Mouse (Mus musculus) lung, postnatal 25 days (tissue): ENCODE measurements around the gene Atg7.

Experiments
- DNase-seq: peaks from one replicate; pipeline ENCODE4 v3.0.0; 2022; ENCODE audit warnings: low spot score

Gene Atg7

DNA sequence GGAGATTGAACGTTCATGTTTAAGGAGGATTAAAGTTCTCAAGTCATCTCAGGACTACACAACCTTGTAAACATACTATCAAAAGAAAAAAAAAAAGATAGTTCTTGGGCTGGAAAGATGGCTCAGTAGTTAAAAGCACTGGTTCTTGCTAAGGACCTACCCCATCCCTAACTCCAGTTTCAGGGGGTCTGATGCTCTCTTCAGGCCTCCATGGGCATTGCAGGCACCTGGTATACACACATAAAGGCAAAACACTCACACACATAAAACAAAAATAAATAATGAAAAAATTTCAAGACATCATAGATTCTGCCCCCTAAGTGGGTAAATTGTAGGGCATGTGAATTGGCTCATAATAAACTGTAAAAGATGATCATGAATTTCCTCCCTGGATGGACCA lies 42.5 kb downstream of the Atg7 start:
- no peak for DNase-seq

GRCm38 (mm10) chr6:114687035-114687434 lies 44.1 kb downstream of the Atg7 start:
- peak; percentile 17 for DNase-seq

- peak; percentile 69 for DNase-seq
Measured at GRCm38 (mm10) chr6:114690661-114691060, 47.8 kb downstream of the Atg7 start.

- DNase-seq, result no peak
Measured at GRCm38 (mm10) chr6:114691530-114691929, 48.6 kb downstream of the Atg7 start.

GRCm38 (mm10) chr6:114692691-114693090 lies 49.8 kb downstream of the Atg7 start:
- DNase-seq, result no peak

DNA sequence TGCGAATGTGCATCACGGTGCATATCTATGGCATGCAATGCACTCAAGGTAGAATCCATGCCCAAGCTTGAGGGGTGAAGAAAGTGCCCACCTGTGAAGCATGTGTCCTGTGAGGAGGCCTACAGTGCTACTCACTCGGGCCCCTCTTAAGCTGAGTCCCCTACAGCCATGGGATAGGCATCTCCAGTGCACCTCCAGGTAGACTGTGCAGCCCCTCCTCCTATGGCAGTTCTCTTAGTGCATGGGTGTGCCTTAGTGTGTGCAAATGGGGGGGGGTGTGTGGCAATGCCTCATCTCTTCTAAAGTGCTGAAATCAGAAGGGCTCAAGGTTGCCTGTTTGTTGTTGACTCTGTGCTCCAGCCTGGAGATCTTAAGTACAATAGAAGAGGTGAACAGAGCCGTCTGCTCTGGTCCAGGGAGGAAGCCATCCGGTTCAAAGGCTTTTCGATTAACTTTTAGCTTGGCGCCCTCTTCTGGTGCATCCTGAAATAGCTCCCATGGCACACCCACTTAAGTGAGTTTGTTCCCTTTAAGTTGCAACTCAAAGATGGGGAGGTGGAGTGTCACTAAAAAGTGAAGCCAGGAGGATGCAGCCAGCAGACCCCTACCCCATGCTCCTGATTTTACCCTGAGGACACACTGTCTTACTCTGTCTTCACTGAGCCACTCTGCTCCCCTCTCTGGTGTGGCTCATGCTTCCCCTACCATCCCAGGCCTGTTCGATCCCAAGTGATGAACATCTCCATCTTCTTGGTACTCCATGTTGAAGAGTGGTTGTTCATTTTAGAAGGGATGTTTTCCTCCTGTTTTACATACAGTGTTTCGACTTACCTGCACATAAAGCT lies 55.0 kb downstream of the Atg7 start:
- DNase-seq, result peak; percentile 77

DNA sequence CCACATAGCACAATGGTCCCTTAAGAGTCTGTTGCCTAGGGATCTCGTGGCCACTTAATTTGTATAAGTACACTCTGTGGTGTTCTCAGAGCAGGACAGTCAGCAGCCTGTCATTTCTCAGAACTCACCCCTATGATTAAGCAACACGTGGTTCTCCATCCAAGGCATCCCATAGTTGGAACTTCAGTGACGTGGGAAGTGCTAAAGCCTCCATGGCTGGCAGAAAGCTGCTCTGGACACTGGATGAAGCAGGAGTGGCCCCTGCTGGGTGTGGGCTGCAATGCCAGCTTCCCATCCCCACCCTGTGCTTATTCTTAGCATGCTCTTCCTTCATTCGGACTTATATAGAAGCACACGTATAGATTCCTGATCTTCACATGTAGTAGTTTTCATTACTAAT lies 55.7 kb downstream of the Atg7 start:
- no peak for DNase-seq

DNA sequence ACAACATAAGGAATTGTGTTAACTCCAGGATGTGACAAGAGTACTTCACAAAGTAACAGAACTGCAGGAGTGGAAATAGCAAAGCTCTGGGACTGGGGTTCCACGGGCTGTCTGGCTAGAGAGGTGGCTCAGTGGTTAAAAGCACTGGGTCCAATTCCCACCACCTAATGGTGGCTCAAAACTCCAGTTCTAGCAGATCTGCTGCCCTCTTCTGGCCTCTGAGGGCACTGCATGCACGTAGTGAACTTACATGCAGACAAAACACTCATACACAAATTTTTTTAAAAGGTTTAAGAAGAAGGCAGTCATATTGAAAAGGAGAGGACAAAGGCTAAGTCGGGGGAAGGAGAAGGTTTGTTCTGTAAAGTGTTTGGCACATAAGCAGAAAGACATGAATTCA lies 57.8 kb downstream of the Atg7 start:
- no peak for DNase-seq

DNA sequence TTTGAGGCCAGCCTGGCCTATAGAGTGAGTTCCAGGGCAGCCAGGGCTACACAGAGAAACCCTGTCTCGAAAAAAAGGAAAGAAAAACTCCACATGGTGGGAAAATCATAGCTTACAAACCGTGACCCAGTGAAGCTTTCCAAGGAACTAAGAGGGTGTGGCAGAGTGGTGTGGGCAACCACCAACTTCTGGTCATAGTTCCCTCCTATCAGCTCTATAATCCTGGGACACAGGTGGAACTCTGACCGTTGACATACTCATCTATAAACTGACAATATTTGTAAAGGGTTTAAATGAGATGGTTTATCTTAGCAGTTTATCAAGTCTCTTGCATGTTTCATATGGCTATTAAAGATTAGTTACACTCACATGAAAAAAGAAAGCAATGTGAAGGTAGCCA lies 64.1 kb downstream of the Atg7 start:
- no peak for DNase-seq

DNA sequence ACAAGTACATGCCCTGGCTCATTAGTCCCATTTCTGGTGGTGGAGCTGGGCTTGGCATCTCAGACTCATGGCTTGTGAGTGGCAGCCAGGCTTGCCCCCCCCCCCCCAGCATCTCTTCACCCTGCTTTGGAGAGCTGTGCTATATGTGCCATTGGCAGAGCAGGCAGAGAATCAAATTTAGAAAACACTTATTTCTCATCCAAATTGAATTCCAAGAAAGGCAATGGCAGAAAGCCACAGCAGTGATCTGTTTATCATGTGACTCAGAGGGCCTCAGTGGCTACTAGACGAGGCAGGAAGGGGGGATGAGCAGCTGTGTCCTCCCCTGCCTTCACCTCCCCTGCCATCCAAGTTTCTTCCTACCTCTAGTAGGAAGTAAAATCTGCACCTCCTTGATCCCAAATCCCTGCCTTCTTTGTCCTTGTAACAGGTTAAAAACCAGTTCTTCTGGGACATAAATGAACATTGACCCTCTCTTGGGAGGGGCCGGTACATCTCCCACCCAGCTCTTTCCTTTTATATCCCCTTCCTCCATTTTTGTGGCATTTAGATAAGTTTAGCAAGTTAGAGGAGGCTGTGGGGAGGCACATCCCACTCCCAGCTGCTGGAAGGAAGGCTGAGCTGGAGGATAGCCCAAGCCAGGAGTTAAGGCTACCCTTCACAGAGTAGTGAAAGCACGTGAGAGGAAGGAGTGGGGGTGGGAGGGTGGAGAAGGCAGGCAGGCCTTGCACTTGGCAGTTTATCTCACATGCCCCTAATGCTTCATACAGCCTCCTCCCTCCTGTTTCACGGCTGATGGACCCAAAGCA lies 69.5 kb downstream of the Atg7 start:
- no peak for DNase-seq

DNA sequence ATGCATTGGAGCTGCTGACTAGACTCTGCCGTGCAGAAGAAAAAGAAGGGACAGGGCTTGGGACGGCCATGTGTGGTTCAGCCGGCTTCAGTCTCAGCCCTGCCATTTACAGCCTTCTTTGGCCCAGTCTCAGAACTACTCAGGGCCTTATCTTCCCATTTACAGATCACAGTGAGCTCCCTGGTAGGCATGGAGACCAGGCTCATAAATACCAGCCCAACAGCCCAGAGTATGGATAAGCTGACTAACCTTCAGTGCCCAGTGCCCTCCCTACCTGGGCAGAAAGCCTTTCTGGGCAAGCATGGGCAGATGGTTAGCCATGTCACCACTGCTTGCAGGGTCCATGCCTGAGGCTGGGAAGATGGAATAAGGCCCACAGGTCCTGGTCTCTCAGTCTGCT lies 70.6 kb downstream of the Atg7 start:
- no peak for DNase-seq

DNA sequence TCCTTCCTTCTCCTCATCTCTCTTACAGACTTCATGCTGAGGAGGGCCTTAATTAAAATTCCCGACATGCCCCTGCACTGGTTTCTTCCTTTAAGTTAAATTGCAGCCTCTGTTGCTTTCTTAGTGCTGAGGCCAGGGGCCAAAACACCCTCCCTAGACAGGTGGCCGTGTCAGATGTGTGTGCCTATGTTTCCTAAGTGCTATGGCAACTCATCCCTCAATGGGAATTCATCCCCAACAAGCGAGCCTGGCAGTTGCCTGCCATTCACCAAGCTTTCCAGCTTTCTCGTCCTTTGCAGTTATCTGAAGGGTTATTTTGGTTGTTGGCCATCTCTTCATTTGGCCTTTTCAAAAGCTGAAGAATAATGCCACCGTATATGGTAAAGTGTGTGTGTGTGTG lies 71.8 kb downstream of the Atg7 start:
- no peak for DNase-seq

- DNase-seq, result no peak
Measured at GRCm38 (mm10) chr6:114715289-114716030, 72.6 kb downstream of the Atg7 start.

DNA sequence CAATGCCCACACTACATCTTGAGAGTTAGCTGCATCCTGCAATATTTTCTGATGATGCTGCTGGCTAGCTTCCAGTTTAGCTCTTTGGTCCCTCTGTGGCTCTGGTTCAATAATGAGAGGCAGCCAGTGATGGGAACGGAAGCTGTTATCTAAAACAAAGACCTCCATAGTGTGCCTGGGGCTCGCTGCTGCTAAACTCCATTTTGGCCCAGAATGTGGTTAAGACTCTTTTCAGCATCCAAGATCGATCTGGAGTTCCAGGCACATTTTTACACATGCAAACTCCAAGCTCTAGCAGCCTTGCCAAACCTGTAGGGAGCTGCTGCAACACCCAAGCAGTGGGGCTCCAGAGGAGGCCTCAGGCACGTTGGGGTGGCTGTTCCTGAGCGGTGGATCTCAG lies 76.2 kb downstream of the Atg7 start:
- DNase-seq, result no peak

GRCm38 (mm10) chr6:114719665-114720064 lies 76.8 kb downstream of the Atg7 start:
- DNase-seq, result no peak

DNA sequence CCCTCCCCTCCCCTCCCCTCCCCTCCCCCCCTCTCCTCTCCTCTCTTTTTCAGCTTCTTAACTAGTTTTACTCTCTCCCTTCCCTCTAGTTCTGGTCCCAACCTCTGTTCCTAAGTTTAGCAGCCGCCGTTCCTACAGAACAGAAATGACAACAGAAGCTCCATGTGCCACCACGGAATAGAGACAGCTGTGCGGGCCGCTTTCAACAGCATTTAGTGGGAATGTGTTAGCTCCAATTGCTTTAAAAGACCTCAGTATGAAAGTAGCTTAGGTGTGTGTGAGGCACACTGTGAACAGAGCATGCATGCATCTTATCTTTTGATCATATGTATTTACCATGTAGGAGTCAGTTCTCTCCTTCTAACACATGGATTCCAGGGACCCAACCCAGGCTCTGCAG lies 79.1 kb downstream of the Atg7 start:
- DNase-seq, result no peak

DNA sequence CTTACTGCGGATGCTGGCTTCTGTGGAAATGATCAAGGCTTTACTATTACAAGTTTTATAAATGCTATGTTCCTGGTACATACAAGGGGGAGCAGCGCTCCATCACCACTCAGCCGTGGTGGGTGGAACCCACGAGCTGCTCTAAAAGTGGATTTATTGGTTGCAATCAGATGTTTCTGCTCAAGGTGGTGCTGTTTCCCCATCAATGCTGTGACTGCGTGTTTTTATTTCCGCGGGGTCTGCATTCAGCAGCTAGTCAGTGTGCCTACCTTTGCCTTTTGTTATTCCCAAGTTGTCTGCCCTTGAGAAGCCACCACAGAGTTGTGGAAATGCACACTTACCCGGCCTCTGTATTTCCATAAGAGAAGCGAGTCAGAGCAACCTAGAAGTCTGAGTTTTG lies 81.0 kb downstream of the Atg7 start:
- DNase-seq, result peak; percentile 31

GRCm38 (mm10) chr6:114724351-114724750 lies 81.5 kb downstream of the Atg7 start:
- DNase-seq, result no peak

GRCm38 (mm10) chr6:114725147-114725575 lies 82.3 kb downstream of the Atg7 start:
- DNase-seq, result peak; percentile 16

DNA sequence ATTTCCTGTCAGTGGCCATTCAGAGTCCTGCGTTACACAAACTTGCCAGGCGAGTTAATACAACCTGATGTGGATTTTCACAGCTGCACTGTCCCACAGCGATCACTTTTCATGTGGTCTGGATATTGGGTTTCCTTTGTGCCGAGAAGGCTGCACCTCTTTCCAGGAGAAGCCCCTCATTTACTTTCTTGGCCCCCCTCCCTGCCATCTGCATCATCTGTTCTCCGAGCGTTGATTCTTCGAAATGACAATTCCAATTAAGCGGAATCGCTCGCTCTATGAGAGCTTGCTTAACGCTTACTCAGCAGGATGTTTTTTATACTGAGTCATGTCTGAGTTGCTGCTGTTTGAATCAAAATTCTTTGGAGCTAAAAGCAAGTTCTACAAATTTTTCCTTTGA lies 83.8 kb downstream of the Atg7 start:
- no peak for DNase-seq

DNA sequence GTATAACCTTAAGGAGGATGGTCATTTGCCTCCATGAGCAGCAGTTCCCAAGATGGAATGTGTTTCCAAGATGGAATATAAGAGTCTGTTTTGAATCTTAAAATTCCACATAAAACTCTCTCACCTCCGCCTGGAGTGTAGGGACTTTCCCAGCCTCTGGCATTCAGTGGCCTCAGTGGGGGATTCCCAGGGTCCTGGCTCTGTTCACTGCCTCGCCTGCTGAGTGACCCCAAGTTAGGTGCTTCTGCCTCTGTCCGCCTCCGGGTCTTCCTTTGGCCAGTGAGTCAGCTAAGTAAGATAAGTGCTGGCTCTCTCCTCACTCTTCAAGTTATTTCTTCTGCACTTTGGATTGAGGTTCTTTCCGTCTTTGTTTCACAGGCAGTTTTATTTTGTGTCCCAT lies 90.3 kb downstream of the Atg7 start:
- DNase-seq, result no peak

GRCm38 (mm10) chr6:114733681-114734080 lies 90.8 kb downstream of the Atg7 start:
- DNase-seq, result no peak

GRCm38 (mm10) chr6:114735054-114735453 lies 92.2 kb downstream of the Atg7 start:
- no peak for DNase-seq
